In genomic region chr5:130003229-130003628, GRCm38 (mm10) we compare ENCODE assay signal across 8 mouse cellular contexts. TPM values are rescaled to one million over a fixed set of nuclear protein-coding genes. Genes with fewer than 3 reads are reported as not detected.
A peak's percentile ranks its signal among the peaks of the same experiment; 100 is the strongest.
DNase-seq lines count a peak whose midpoint lies in the region; ATAC-seq and TF ChIP-seq lines count a peak whose summit lies in the region.

No protein-coding gene starts in this region.

- H3K4me1 ChIP-seq in lung, adult 2 months (ENCODE audit: control insufficient read depth, insufficient read depth, low read length): no peaks in the 10 kb centered on the region; the same call in 1 of the 2 replicates
- H3K4me1 ChIP-seq in forebrain, embryonic 11.5 days (replicated peaks; ENCODE audit: control insufficient read depth, insufficient read depth, low read length): peaks cover 5% of the 10 kb centered on the region; the same call in 1 of the 2 replicates
- H3K4me1 ChIP-seq in stomach, embryonic 14.5 days (ENCODE audit: control insufficient read depth, insufficient read depth, low read length): peaks cover 4% of the 10 kb centered on the region; the same call in 1 of the 2 replicates

- H3K4me2 ChIP-seq in forebrain, embryonic 11.5 days (ENCODE audit: low read depth, low read length, severe bottlenecking): peak overlapping the region; percentile 84; the same call in 1 of the 2 replicates
- H3K4me2 ChIP-seq in stomach, embryonic 14.5 days (replicated peaks; ENCODE audit: low read depth, low read length): peak overlapping the region; percentile 76

- ATAC-seq in forebrain, embryonic 11.5 days (replicated peaks; ENCODE audit: low FRiP score): no peak; the same call in 1 of the 2 replicates
- peak; percentile 20; the same call in 1 of the 2 replicates for ATAC-seq in stomach, embryonic 14.5 days (ENCODE audit: insufficient number of reproducible peaks, insufficient read depth, low FRiP score, low read depth)
- no peak for ATAC-seq in CD4-positive, CD25-positive, alpha-beta regulatory T cell, adult 4 months

- TF ChIP-seq POLR2A in lung, adult 2 months (IDR thresholded peaks at IDR 0.05; ENCODE audit: borderline replicate concordance, extremely low read depth, low read depth, low read length): no peak

- H3K36me3 ChIP-seq in forebrain, embryonic 11.5 days (ENCODE audit: control insufficient read depth, insufficient read depth, low read length): no peaks in the 10 kb centered on the region
- H3K36me3 ChIP-seq in stomach, embryonic 14.5 days (ENCODE audit: control insufficient read depth, insufficient read depth, low read length): peaks cover under 1% of the 10 kb centered on the region; the same call in 1 of the 2 replicates

- no peak for DNase-seq in lung, adult 2 months
- DNase-seq in lung, postnatal 25 days (ENCODE audit: low spot score): no peak
- no peak for DNase-seq in forebrain, embryonic 11.5 days (ENCODE audit: low spot score)
- DNase-seq in liver: peak; percentile 25
- DNase-seq in layer of hippocampus, postnatal 10 days (ENCODE audit: low spot score in 2 of 2): no peak
- DNase-seq in right cerebral cortex, postnatal 10 days (ENCODE audit: low spot score in 2 of 2): no peak

- 26% methylated on average over 7 of the region's 7 CpGs for WGBS in lung, adult 2 months
- 79% methylated on average over 7 of the region's 7 CpGs for WGBS in forebrain, embryonic 11.5 days
- 18% methylated on average over 7 of the region's 7 CpGs for WGBS in stomach, embryonic 14.5 days

- no peak overlapping the region for H3K27ac ChIP-seq in forebrain, embryonic 11.5 days (ENCODE audit: low read depth, low read length)
- H3K27ac ChIP-seq in stomach, embryonic 14.5 days (ENCODE audit: low read length): peak overlapping the region; percentile 80

- H3K9ac ChIP-seq in forebrain, embryonic 11.5 days (ENCODE audit: low read length): peak overlapping the region; percentile 72
- H3K9ac ChIP-seq in stomach, embryonic 14.5 days (replicated peaks; ENCODE audit: low read depth, low read length): peak overlapping the region; percentile 70; the same call in 1 of the 2 replicates

- peak overlapping the region; percentile 73 for H3K4me3 ChIP-seq in lung, adult 2 months (replicated peaks; ENCODE audit: extremely low read depth, low read depth, low read length)
- no peak overlapping the region; the same call in 1 of the 2 replicates for H3K4me3 ChIP-seq in forebrain, embryonic 11.5 days (ENCODE audit: low read depth, low read length)
- H3K4me3 ChIP-seq in stomach, embryonic 14.5 days (ENCODE audit: low read depth, low read length): peak overlapping the region; percentile 59; the same call in 1 of the 2 replicates

- no peaks in the 10 kb centered on the region; the same call in 1 of the 2 replicates for H3K9me3 ChIP-seq in forebrain, embryonic 11.5 days (ENCODE audit: control insufficient read depth, low read length)
- no peaks in the 10 kb centered on the region; the same call in 1 of the 2 replicates for H3K9me3 ChIP-seq in stomach, embryonic 14.5 days (ENCODE audit: control insufficient read depth, low read depth, low read length)

- no peaks in the 10 kb centered on the region for H3K27me3 ChIP-seq in forebrain, embryonic 11.5 days (ENCODE audit: control insufficient read depth, insufficient read depth, low read length)
- no peaks in the 10 kb centered on the region for H3K27me3 ChIP-seq in stomach, embryonic 14.5 days (ENCODE audit: control insufficient read depth, insufficient read depth, low read length)

- no peak for TF ChIP-seq CTCF in lung, adult 2 months (IDR thresholded peaks at IDR 0.05; ENCODE audit: insufficient read depth, low read length)

RNA-seq across cellular contexts. Expression of gene Gusb, which starts 0.4 kb away (rescaled TPM):
- polyA plus RNA-seq in lung, adult 2 months (2012; rRNA removed): 39.0 and 44.8 TPM in 2 replicates
- polyA plus RNA-seq in forebrain, embryonic 11.5 days (2014; fragmentation: Nextera tagmentation; extraction: Ambion mirVana): 26.7 and 29.9 TPM in 2 replicates
- polyA plus RNA-seq in stomach, embryonic 14.5 days (2014; fragmentation: Nextera tagmentation; extraction: Ambion mirVana): 71.4 and 74.7 TPM in 2 replicates
- total RNA-seq in layer of hippocampus, postnatal 10 days (2021): 10 to 100 TPM; 15.6 to 15.9 TPM
- 10 to 100 TPM; 49.4 to 60.6 TPM for polyA plus RNA-seq in CD4-positive, CD25-positive, alpha-beta regulatory T cell, adult 4 months (2017; shearing (Covaris generic))

RNA-seq across cellular contexts. Expression of gene Asl, which starts 25.8 kb away (rescaled TPM):
- 22.1 and 27.3 TPM in 2 replicates for polyA plus RNA-seq in lung, adult 2 months (2012; rRNA removed)
- 27.0 and 33.4 TPM in 2 replicates for polyA plus RNA-seq in forebrain, embryonic 11.5 days (2014; fragmentation: Nextera tagmentation; extraction: Ambion mirVana)
- 35.1 TPM in 2 replicates for polyA plus RNA-seq in stomach, embryonic 14.5 days (2014; fragmentation: Nextera tagmentation; extraction: Ambion mirVana)
- 10 to 100 TPM; 22.0 to 23.5 TPM for total RNA-seq in layer of hippocampus, postnatal 10 days (2021)
- polyA plus RNA-seq in CD4-positive, CD25-positive, alpha-beta regulatory T cell, adult 4 months (2017; shearing (Covaris generic)): 100 to 1,000 TPM; 102 to 103 TPM

RNA-seq across cellular contexts. Expression of gene Crcp, which starts 25.9 kb away (rescaled TPM):
- polyA plus RNA-seq in lung, adult 2 months (2012; rRNA removed): 9.4 and 12.9 TPM in 2 replicates
- polyA plus RNA-seq in forebrain, embryonic 11.5 days (2014; fragmentation: Nextera tagmentation; extraction: Ambion mirVana): 36.4 and 39.0 TPM in 2 replicates
- polyA plus RNA-seq in stomach, embryonic 14.5 days (2014; fragmentation: Nextera tagmentation; extraction: Ambion mirVana): 20.0 and 24.2 TPM in 2 replicates
- total RNA-seq in layer of hippocampus, postnatal 10 days (2021): 10 to 100 TPM; 34.4 to 34.7 TPM
- 10 to 100 TPM; 60.0 to 75.7 TPM for polyA plus RNA-seq in CD4-positive, CD25-positive, alpha-beta regulatory T cell, adult 4 months (2017; shearing (Covaris generic))
